Mouse (Mus musculus): ENCODE results near the gene Npnt.

Npnt gene

GRCm38 (mm10) chr3:132949791-132950528 lies at the start of gene Npnt:
Npnt (minus strand) TSS chr3:132950291.
- no peak for DNase-seq (ENCODE audit: low read depth in 1 of 2, low spot score in 2 of 2)

GRCm38 (mm10) chr3:132996299-132996698 lies 46.2 kb upstream of the Npnt start:
- DNase-seq (ENCODE audit: low read depth in 1 of 2, low spot score in 2 of 2), result no peak

GRCm38 (mm10) chr3:132995904-132996267 lies 45.8 kb upstream of the Npnt start:
- no peak for DNase-seq (ENCODE audit: low read depth in 1 of 2, low spot score in 2 of 2)

- DNase-seq (ENCODE audit: low read depth in 1 of 2, low spot score in 2 of 2), result no peak
Measured at GRCm38 (mm10) chr3:132995172-132995903, 45.2 kb upstream of the Npnt start.

GRCm38 (mm10) chr3:132986188-132986587 lies 36.1 kb upstream of the Npnt start:
- DNase-seq (ENCODE audit: low read depth in 1 of 2, low spot score in 2 of 2), result no peak

DNA sequence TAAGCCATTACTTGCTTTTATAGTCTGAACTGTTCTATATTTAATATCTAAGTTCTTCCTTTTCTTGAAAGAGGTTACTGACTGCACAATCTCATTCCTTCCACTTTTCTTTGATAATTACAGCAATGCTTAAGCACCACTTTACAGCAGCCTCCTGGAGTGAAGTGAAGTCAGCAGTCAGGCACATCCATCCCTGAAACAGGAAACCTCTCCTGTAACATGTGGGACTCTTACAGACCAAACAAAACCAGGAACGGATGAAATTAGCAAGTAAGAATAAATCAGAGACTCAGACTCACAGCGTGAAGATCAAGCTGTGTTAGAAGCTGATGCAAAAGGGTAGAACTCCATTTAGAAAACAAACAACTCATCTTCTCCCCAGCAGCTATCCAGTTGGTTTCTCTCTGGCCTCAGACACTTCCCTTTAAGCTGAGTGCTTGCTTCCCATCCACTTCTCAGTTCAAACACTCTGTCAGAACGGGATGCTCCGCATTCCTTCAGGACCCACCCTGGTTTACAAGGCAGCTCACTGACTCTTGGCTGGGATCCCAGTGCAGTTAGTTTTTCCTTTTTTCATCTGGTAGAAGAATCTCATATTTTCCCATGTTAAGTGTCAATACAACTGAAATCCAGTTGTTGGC lies 33.9 kb upstream of the Npnt start:
- no peak for DNase-seq (ENCODE audit: low read depth in 1 of 2, low spot score in 2 of 2)

DNA sequence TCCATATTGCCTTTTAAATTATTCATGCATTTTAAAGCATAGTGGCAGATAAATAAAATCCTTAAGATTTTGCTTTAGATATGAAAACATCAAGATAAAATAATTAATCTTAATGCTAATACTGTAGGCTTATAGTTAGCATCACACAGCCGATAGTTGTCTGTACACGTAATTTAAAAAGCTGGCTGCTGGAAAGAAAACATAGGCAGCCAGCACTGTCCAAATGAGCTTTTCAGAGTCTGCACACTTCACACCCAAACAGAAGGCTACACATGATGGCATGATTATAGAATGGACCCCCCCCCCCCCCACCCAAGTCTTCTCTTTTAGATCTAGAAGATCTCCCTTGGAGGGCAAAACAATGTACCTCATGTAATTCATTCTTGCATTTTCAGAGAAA lies 31.9 kb upstream of the Npnt start:
- no peak for DNase-seq (ENCODE audit: low read depth in 1 of 2, low spot score in 2 of 2)

- DNase-seq (ENCODE audit: low read depth in 1 of 2, low spot score in 2 of 2), result no peak
Measured at GRCm38 (mm10) chr3:132979781-132980461, 29.8 kb upstream of the Npnt start.

DNA sequence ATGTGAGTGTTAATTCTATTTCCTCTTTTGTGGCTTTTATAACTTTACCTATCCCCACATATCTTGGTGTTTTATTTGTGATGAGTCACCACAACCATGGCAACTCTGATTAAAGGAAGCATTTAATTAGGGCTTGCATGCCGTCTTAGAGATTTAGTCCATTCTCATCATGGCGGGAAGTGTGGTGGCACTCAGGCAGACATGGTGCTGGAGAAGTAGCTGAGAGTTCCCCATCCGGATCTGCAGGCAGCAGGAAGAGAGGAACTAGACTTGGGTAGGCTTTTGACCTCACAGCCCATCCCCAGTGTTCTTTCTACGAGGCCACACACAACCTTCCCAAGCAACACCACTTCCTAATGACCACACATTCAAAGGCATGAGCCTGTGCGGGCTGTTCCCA lies 16.2 kb upstream of the Npnt start:
- DNase-seq (ENCODE audit: low read depth in 1 of 2, low spot score in 2 of 2), result no peak

DNA sequence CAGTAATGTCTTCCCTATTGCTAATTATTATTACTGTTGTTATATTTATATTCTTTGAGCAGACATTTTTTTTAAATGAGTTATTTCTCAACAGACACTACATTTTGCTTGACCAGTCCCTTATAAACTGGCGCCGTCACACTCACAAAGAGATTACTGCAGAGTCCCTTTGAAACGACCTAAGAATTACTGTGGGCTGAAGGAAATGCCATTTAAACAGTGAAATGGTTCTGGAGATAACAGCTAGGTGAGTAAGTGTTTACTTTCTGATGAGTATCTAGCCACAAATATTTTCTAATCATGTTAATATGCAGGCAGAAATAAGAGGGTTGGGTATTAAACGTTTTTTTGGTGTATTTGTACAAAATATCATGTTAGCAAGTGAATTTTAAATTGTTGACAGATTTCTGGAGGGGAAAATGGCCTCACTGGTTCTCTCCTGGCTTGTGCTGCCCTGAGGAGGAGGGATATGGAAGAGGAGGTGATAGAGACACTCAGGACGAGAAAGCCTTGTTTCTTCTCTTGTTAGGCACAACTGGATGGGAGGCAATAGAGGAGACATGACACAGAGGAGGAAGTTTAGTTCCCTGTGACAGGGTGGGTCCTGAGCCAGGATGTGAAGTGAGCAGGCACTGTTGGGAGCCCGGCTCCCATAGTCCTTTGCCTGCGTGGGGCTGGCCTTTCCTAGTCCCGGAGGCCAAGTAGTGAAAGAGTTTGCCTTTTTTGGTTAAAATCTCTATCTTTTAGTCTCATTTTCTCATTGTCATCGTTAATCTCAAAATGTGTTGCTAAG lies 14.8 kb upstream of the Npnt start:
- DNase-seq (ENCODE audit: low read depth in 1 of 2, low spot score in 2 of 2), result no peak

DNA sequence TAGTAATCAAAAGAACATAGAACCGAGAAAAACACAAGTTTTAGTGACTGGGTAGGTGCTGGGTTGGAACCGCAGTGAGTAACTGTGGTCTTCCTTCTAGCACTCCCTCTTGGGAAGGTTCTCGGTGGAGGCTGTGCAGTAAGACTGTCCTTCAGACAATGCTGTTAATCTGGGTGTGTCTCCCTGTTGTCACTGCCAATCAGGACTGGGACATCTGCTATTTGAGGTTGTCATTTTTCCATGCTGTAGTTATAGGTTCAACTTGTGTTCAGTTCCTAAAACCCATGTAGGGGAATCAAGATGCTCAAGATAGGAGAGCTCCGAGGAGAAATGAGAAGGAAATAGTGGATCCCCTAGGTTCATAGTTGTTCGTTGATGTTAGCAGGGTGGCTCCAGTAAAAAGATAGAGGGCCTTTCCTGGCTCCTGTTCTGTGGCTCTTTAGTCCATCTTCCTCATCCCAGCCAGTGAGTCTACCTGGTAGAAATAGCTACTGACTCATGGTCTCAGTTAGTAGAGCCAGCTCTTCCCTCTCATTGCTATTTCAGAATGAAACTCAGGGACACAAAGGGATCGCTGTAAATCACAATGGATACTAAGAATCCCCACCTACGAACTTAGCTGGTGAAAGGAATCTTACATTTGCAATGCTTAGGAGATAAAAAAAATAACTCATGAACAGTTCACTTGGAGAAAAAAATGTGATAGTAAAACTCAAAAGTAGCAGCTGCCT lies 12.7 kb upstream of the Npnt start:
- no peak for DNase-seq (ENCODE audit: low read depth in 1 of 2, low spot score in 2 of 2)

- no peak for DNase-seq (ENCODE audit: low read depth in 1 of 2, low spot score in 2 of 2)
Measured at GRCm38 (mm10) chr3:132950529-132950880, 414 bp upstream of the Npnt start.

- DNase-seq (ENCODE audit: low read depth in 1 of 2, low spot score in 2 of 2), result no peak
Measured at GRCm38 (mm10) chr3:132949380-132949790, 706 bp downstream of the Npnt start.

- DNase-seq (ENCODE audit: low read depth in 1 of 2, low spot score in 2 of 2), result no peak
Measured at GRCm38 (mm10) chr3:132948298-132948795, 1.7 kb downstream of the Npnt start.

DNA sequence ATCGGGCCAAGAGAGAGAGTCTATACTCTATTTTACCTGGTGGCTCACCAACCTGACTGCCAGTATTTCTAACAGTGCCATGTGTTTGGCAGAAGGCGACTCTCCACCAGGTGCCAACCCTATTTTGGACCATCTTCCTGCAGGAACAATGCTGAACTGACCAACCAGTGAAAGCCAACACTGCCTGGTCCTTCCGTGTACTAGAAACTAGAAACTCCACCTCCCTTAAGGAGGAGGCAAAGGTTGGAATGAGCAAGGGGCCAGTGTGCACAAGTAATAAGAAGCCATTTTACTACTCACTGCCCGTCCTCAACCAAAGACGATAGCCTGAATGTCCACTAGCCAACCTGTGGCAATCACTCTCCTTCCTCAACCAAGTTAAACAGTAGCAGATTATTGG lies 4.0 kb downstream of the Npnt start:
- DNase-seq (ENCODE audit: low read depth in 1 of 2, low spot score in 2 of 2), result no peak

DNA sequence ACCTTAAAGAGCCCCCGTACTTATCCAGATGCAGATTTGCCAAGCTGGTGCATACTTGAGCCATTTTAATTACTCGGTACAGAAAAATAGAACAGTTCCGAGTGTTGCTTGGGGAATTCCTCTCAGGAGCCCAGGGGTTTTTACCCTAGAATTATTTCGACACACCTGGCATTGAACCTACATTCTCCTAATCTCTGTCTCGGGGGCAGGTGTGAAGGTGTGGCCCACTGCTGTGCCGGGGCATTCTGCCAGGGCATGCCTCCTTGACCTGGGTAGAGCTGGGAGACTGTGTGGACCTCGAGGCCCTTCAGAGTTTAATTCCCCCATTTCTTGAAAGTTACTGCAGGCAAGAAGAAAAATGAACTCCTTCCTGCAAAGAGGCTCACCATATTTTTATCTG lies 4.4 kb downstream of the Npnt start:
- DNase-seq (ENCODE audit: low read depth in 1 of 2, low spot score in 2 of 2), result no peak

- no peak for DNase-seq (ENCODE audit: low read depth in 1 of 2, low spot score in 2 of 2)
Measured at GRCm38 (mm10) chr3:132944609-132945008, 5.5 kb downstream of the Npnt start.

DNA sequence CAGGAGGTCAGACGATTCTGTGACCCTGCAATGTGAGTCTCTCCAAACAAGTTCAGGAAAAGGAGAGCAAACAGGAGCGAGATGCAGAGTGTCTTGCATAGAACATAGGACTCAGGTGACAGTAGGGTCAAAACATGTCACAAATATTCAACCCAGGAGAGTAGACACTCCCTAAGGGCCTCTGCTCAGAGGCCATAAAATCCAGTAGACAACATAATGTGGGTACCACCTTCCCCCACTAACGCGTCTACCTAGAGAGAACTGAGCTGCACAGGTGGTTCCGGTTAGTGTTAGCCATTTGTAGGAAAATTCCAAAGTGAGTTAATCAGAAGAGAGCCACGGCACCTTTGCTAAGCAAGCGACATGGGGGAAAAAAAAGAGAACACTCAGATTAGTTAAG lies 5.9 kb downstream of the Npnt start:
- DNase-seq (ENCODE audit: low read depth in 1 of 2, low spot score in 2 of 2), result no peak

GRCm38 (mm10) chr3:132942778-132943177 lies 7.3 kb downstream of the Npnt start:
- DNase-seq (ENCODE audit: low read depth in 1 of 2, low spot score in 2 of 2), result no peak
